Mouse (Mus musculus): ENCODE results near the gene Rnd2. TPM values are rescaled to one million over a fixed set of nuclear protein-coding genes. Genes with fewer than 3 reads are reported as not detected.

Rnd2 gene
- total and polyA plus RNA-seq, 3 experiments: 1.4 to 4.5 (median 2.8) TPM

DNA sequence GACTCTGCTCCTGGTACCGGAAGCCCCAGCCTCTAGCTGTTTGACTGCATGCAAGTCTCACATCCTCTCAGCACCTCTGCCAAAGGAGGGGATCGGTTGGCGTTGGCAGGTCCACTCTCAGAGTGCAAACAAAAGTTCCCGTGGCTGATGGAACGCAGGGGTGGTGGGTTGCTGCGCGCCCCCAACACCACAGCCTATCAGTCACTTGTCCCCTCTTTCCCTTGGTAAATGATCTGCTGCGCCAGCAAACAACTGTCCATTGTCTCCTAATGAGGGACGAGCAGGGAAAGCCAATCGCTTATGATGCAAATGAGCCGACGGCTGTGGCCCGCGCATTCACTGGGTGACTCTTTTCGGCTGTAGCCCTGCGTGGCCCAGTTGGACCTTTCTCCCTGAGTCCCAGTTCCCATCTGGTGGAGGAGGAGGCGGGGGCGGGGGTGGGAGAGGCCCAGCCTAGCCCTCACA lies 14.4 kb downstream of the Rnd2 start:
- no peaks in the 10 kb centered on the region for H3K27me3 ChIP-seq (replicated peaks)
- no peak overlapping the region; the same call in 1 of the 2 replicates for H3K9ac ChIP-seq (ENCODE audit: insufficient read depth, low read depth)
- no peak for DNase-seq (ENCODE audit: extremely low read depth)
- peaks cover 3 to 7% of the 10 kb centered on the region in 2 experiments for H3K4me1 ChIP-seq (ENCODE audit: control insufficient read depth in 1 of 2, insufficient read depth in 2 of 2)
- peak overlapping the region; percentile 17 for H3K4me2 ChIP-seq (ENCODE audit: insufficient read depth, low read depth, poor library complexity, severe bottlenecking)
- H3K79me2 ChIP-seq (replicated peaks; ENCODE audit: control insufficient read depth, extremely low read depth, insufficient read depth, poor library complexity, severe bottlenecking): no peaks in the 10 kb centered on the region
- H3K27ac ChIP-seq (ENCODE audit: insufficient read depth, low read depth): no peak overlapping the region
- no peaks in the 10 kb centered on the region for H3K9me3 ChIP-seq (replicated peaks; ENCODE audit: low read length)
- H3K36me3 ChIP-seq (replicated peaks in 1 of 2; ENCODE audit: control insufficient read depth in 1 of 2, insufficient read depth in 1 of 2, low read length in 1 of 2): no peaks in the 10 kb centered on the region
- no peak overlapping the region for H3K4me3 ChIP-seq (replicated peaks in 1 of 3; ENCODE audit: low read depth in 2 of 3, low read length in 2 of 3, poor library complexity in 1 of 3)
- in situ Hi-C loops (cut with MboI; ENCODE audit: low pct_ligation_motif_present, low pct_unique_long_range_greater_than_20kb, low sequenced_read_pairs) (no loop called here), dilution Hi-C loops (cut with MboI; ENCODE audit: extremely low pct_ligation_motif_present, extremely low pct_unique_long_range_greater_than_20kb, low sequenced_read_pairs) (no loop called here)
- TF ChIP-seq JUND (conservative IDR thresholded peaks at IDR 0.05; ENCODE audit: low read depth, low read length) (no peak), NRF1 (IDR thresholded peaks at IDR 0.05; ENCODE audit: low read depth, low read length) (0 out of 2 replicates have a peak, but pooled peaks have one; percentile 15), POLR2A (IDR thresholded peaks at IDR 0.05; ENCODE audit: low read depth, low read length) (peak; percentile 53; the same call in 1 of the 2 replicates)

DNA sequence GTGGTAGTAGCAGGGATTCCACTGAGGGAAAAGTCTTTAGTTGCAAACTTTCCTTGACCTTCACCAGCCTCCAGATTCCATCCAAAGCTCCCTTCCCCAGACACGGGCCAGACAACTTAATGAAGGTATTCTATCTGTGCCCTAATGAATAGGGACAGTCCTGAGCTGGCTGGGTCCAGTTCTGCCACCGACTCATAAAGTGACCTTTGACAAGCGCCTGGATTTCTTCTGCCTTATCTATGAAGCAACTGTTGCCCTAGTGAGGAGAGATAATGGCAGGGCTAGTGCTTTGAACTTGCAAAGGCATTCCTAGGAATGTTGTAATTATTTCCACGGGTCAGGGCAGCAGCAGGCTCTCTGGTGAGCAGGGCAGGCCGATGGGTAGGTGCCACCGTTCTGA lies 16.1 kb downstream of the Rnd2 start:
- Histone ChIP-seq H3K27me3 (replicated peaks) (no peaks in the 10 kb centered on the region), H3K4me2 (ENCODE audit: insufficient read depth, low read depth, poor library complexity, severe bottlenecking) (no peak overlapping the region), H3K9ac (ENCODE audit: insufficient read depth, low read depth) (no peak overlapping the region), H3K9me3 (replicated peaks; ENCODE audit: low read length) (no peaks in the 10 kb centered on the region), H3K27ac (ENCODE audit: insufficient read depth, low read depth) (no peak overlapping the region), H3K4me1 (ENCODE audit: control insufficient read depth in 1 of 2, insufficient read depth in 2 of 2) (peaks cover 6 to 7% of the 10 kb centered on the region in 2 experiments; a peak in 3 of 4 replicates), H3K4me3 (replicated peaks in 1 of 3; ENCODE audit: low read depth in 2 of 3, low read length in 2 of 3, poor library complexity in 1 of 3) (no peak overlapping the region), H3K79me2 (replicated peaks; ENCODE audit: control insufficient read depth, extremely low read depth, insufficient read depth, poor library complexity, severe bottlenecking) (no peaks in the 10 kb centered on the region), H3K36me3 (replicated peaks in 1 of 2; ENCODE audit: control insufficient read depth in 1 of 2, insufficient read depth in 1 of 2, low read length in 1 of 2) (peaks cover 0 to 5% of the 10 kb centered on the region in 2 experiments)
- dilution Hi-C loops (cut with MboI; ENCODE audit: extremely low pct_ligation_motif_present, extremely low pct_unique_long_range_greater_than_20kb, low sequenced_read_pairs): no loop called here
- TF ChIP-seq ELF1 (IDR thresholded peaks at IDR 0.05; ENCODE audit: low read depth, low read length): no peak
- no peak for TF ChIP-seq MAX (IDR thresholded peaks at IDR 0.05; ENCODE audit: low read length)
- TF ChIP-seq IRF4 (IDR thresholded peaks at IDR 0.05; ENCODE audit: low read depth, low read length): no peak
- TF ChIP-seq UBTF (IDR thresholded peaks at IDR 0.05; ENCODE audit: low read depth, low read length): no peak
- no peak for TF ChIP-seq MYC (IDR thresholded peaks at IDR 0.05; ENCODE audit: low read depth, low read length)
- no peak for TF ChIP-seq ZC3H11A (IDR thresholded peaks at IDR 0.05; ENCODE audit: low read depth, low read length)
- no peak for TF ChIP-seq USF1 (IDR thresholded peaks at IDR 0.05; ENCODE audit: low read depth, low read length)
- TF ChIP-seq BHLHE40 (IDR thresholded peaks at IDR 0.05; ENCODE audit: low read depth, low read length): no peak
- TF ChIP-seq MAZ (IDR thresholded peaks at IDR 0.05; ENCODE audit: low read depth, low read length): no peak
- TF ChIP-seq HCFC1 (IDR thresholded peaks at IDR 0.05; ENCODE audit: low read depth, low read length): no peak
- no peak for TF ChIP-seq ZMIZ1 (IDR thresholded peaks at IDR 0.05; ENCODE audit: low read depth, low read length)
- no peak for TF ChIP-seq PAX5 (IDR thresholded peaks at IDR 0.05; ENCODE audit: low read length)
- TF ChIP-seq TCF12 (IDR thresholded peaks at IDR 0.05; ENCODE audit: low read depth, low read length): no peak
- TF ChIP-seq E2F4 (IDR thresholded peaks at IDR 0.05; ENCODE audit: insufficient replicate concordance, low read depth, low read length): no peak
- no peak for TF ChIP-seq CHD1 (IDR thresholded peaks at IDR 0.05; ENCODE audit: low read depth, low read length)
- no peak for TF ChIP-seq JUND (conservative IDR thresholded peaks at IDR 0.05; ENCODE audit: low read depth, low read length)
- no peak for TF ChIP-seq RCOR1 (conservative IDR thresholded peaks at IDR 0.05; ENCODE audit: low read depth, low read length)
- TF ChIP-seq EP300 (IDR thresholded peaks at IDR 0.05; ENCODE audit: low read length): no peak
- TF ChIP-seq ZNF384 (IDR thresholded peaks at IDR 0.05; ENCODE audit: low read depth, low read length): no peak
- no peak for TF ChIP-seq USF2 (conservative IDR thresholded peaks at IDR 0.05; ENCODE audit: low read depth, low read length)
- in situ Hi-C loops (cut with MboI; ENCODE audit: low pct_ligation_motif_present, low pct_unique_long_range_greater_than_20kb, low sequenced_read_pairs): no loop called here
- no peak for DNase-seq (ENCODE audit: extremely low read depth)
